Mouse (Mus musculus): ENCODE data around the gene Emsy.

The Emsy gene

GRCm38 (mm10) chr7:98667956-98668746 is 11.6 kb upstream of the Emsy start:
- peak; percentile 11 for DNase-seq (ENCODE audit: inconsistent ontology term)

GRCm38 (mm10) chr7:98665726-98666125 is 9.1 kb upstream of the Emsy start:
- DNase-seq (ENCODE audit: inconsistent ontology term), result no peak

DNA sequence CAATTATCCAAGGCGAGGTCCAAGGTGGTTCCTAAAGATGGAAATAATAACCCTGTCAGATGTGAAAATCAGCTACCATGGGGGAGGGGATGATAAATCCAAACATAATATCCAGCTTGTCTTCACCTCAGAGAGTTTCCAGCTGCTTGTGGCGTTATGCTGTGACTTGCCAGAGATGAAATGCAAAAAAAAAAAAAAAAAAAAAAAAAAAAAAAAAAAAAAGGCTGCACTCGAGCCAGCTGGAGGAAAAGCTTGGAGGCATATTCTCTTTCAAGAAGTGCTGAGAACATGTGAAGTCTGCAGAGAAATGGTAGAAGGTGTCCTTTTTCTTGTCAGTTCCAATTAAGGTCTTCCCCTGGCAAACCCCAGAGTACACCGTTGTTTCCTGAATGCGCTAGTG is 8.6 kb upstream of the Emsy start:
- DNase-seq (ENCODE audit: inconsistent ontology term), result no peak

- DNase-seq (ENCODE audit: inconsistent ontology term), result peak; percentile 92
These were observed 677 bp downstream of the Emsy start for GRCm38 (mm10) chr7:98655681-98656530.

DNA sequence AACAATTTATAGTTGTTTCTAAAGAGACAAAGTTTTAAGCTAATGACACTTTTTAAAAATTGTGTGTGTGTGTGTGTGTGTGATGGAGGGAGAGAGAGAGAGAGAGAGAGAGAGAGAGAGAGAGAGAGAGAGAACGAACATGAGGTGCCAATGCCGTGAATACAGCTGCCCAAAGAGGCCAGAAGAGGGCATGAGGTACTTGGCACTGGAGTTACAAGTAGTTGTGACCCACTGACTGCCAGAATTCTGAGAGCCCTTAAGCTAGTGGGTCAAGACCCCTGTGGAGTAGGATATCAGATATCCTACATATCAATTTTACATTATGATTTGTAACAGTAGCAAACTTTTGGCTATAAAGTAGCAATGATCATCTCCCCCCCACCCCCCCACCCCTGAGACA is 4.9 kb downstream of the Emsy start:
- DNase-seq (ENCODE audit: inconsistent ontology term), result no peak

- peak; percentile 75 for DNase-seq (ENCODE audit: inconsistent ontology term)
These were observed 12.3 kb downstream of the Emsy start for GRCm38 (mm10) chr7:98644238-98644637.

GRCm38 (mm10) chr7:98636607-98637006 is 20.0 kb downstream of the Emsy start:
- DNase-seq (ENCODE audit: inconsistent ontology term), result no peak

DNA sequence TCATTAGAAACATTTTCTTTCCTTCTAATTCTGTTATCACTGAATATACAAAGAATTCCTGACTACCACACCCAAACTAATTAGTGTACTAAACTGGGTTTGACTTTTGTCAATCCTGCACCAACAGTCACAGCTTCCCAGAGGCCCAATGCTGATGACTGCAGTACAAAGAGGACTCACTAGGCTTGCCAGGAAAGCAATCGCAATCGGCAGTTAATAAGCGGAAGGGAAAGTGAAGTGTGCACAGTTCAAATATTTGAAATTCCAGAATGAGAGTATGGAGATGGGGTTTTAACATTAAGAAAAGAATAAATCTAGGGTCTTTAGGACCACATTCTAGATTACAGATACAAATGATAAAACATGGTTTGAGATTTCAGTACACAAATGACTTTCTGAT is 23.6 kb downstream of the Emsy start:
- peak; percentile 63 for DNase-seq (ENCODE audit: inconsistent ontology term)

DNA sequence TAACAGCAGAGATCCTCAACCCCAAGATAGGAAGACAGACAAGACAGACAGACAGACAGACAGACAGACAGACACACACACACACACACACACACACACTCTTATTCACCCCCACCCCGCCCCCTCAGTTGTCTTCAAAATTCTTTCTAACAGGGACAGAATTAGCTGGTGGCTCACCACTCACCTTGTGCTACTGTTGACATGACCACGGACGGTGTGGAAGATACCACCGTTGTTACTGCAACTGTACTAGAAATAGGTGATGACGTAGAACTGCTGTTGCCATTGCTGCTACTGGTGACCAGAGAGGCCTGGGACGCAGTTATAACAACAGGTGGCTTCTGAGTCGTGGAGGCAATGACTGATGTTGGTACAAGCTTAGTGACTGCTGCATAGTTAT is 26.6 kb downstream of the Emsy start:
- DNase-seq (ENCODE audit: inconsistent ontology term), result no peak

DNA sequence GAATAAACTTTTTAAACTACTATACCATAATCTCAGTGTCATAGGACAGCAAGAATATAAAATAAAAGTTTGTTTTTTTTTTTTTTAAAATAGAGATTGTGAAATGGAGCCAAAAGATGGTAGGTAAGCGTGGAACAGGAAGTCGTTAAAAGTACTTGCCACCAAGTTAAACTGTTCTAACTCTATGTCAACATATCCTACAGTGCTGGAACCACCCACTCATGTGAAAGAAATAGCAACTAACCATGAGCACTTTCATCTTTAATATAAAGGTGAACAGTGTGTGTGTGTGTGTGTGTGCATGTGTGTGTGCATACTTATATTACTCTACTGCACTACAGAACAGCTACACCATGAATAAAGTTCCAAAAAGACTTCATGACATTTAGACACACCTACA is 38.8 kb downstream of the Emsy start:
- no peak for DNase-seq (ENCODE audit: inconsistent ontology term)

GRCm38 (mm10) chr7:98612936-98613335 is 43.6 kb downstream of the Emsy start:
- DNase-seq (ENCODE audit: inconsistent ontology term), result no peak

- DNase-seq (ENCODE audit: inconsistent ontology term), result no peak
These were observed 48.1 kb downstream of the Emsy start for GRCm38 (mm10) chr7:98608520-98608919.

GRCm38 (mm10) chr7:98607158-98607557 is 49.4 kb downstream of the Emsy start:
- DNase-seq (ENCODE audit: inconsistent ontology term), result no peak

GRCm38 (mm10) chr7:98601715-98602114 is 54.9 kb downstream of the Emsy start:
- no peak for DNase-seq (ENCODE audit: inconsistent ontology term)

- no peak for DNase-seq (ENCODE audit: inconsistent ontology term)
These were observed 59.2 kb downstream of the Emsy start for GRCm38 (mm10) chr7:98597402-98597801.

DNA sequence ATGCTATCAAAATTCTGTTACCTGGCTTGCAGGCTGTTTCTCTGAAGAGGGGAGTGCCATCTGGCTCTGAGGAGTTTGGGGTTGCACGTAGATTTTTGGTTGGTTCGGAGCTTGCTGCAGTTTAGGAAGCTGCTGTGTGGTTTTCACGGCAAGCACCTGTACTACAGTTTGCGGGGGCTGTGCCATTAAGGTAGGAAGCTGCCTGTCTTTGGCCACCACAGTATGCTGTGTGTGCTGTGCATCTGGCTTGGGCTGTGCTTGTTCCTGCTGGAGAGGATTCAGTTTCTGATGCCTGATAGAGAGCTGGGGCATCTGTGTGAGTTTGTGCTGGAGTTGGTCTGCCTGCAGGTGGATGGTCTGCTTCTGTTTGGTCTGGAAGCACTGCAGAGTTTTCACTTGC is 61.9 kb downstream of the Emsy start:
- no peak for DNase-seq (ENCODE audit: inconsistent ontology term)

DNA sequence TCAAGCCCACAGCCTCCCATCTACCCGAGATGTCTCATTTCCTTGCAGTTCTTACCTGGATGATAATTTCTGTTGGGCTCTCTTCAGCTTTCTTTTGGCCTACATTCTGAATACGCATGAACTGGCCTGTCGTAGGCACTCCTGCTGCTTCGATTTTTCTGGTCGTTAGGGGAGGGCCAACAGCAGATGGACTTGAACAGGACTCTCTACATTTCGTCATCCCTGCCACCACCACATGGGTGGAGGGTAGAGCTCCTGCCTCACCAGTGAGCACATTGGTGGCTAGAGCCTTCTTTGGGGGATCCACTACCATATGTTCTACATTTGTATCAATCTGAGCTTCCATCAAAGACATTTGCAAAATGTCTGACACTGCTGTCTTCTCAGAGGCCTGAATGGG is 63.3 kb downstream of the Emsy start:
- DNase-seq (ENCODE audit: inconsistent ontology term), result no peak

GRCm38 (mm10) chr7:98589028-98589427 is 67.6 kb downstream of the Emsy start:
- DNase-seq (ENCODE audit: inconsistent ontology term), result peak; percentile 12

- DNase-seq (ENCODE audit: inconsistent ontology term), result no peak
These were observed 70.3 kb downstream of the Emsy start for GRCm38 (mm10) chr7:98586313-98586712.

GRCm38 (mm10) chr7:98584555-98584954 is 72.0 kb downstream of the Emsy start:
- no peak for DNase-seq (ENCODE audit: inconsistent ontology term)

- no peak for DNase-seq (ENCODE audit: inconsistent ontology term)
These were observed 75.3 kb downstream of the Emsy start for GRCm38 (mm10) chr7:98581266-98581665.

DNA sequence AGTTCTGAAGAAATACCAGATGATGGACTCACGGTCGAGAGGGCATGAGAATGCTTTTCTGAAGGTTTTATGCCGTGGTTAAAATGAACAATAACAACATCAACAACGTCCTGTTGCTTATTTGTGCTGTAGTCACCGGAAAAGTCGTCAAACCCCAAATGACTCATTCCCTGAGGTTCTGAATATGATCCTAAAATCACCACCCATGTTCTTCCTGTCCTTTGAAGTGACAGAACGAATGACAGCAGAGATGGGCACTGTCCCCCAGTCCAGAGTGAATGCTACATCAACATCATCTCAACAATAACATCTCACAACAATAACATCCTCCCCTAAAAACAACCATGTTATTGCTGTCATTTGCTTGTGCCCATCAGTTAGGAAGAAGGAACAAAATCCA is 76.1 kb downstream of the Emsy start:
- DNase-seq (ENCODE audit: inconsistent ontology term), result no peak

DNA sequence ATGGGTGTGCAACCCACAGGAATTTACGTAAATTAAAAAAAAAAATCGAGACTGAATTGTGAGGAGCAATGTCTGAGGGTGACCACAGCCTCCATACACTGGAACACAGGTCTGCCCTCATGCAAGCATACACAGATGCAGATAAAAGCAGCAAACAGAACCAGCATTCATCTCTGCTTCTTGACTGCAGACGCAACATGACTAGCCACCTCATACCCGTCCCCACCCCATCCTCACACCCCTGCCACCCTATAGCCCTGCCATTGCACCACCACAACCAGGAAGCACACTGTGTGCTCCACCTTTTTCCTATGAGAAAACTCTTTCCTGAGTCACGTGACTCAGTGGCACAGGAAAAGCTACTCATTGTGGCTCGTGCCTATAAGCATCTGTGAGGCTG is 76.9 kb downstream of the Emsy start:
- DNase-seq (ENCODE audit: inconsistent ontology term), result no peak

Measured in Muller cell, postnatal 12 days (primary cell).